Comparison of ENCODE assay signal across 10 mouse cellular contexts in the genomic region with DNA sequence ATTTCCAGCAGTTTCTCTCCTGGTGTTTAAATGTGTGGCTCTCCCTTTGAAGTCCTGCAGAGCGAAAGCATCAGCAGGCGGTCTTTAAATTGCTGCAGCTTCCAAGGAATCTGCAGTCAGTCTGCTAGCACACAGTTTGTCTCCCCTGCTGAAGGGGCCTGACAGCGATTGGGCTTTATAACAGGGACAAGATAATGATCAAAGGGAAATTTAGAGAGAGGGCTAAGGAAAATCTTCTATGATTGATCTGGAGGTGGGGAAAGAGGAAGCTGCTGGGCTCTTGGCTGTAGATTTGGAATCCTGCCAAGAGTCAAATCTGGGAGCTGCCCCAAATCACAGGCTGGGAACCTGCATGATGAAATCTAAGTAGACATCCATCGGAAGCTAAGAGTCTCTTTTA.
DNase-seq lines count a peak whose midpoint lies in the region; ATAC-seq and TF ChIP-seq lines count a peak whose summit lies in the region.
"Had no signal": no experiment of that assay in that cellular context is flagged by ENCODE, and none has a peak within 500 bp of the region (broad histone marks: within the 10 kb centered on the region; RNA-seq: fewer than 3 reads in every experiment).

No protein-coding gene starts in this region.

- no peak overlapping the region for H3K4me2 ChIP-seq in liver, embryonic 11.5 days
- H3K4me2 ChIP-seq in midbrain, postnatal 0 days (ENCODE audit: low read depth, low read length, poor library complexity, severe bottlenecking): no peak overlapping the region
- H3K4me2 ChIP-seq: limb, embryonic 12.5 days had no signal

- H3K9ac ChIP-seq in liver, adult 2 months (ENCODE audit: low read depth, low read length): no peak overlapping the region
- no peak overlapping the region for H3K9ac ChIP-seq in liver, embryonic 11.5 days (ENCODE audit: low read depth, low read length)
- H3K9ac ChIP-seq in midbrain, postnatal 0 days (replicated peaks; ENCODE audit: low read length, poor library complexity, severe bottlenecking): no peak overlapping the region
- H3K9ac ChIP-seq: limb, embryonic 12.5 days had no signal

- intact Hi-C loops in left cerebral cortex, postnatal 25 days (cut with DNase I): no loop called here

- TF ChIP-seq POLR2A in liver, adult 2 months (IDR thresholded peaks at IDR 0.05; ENCODE audit: extremely low read depth, insufficient read depth, low read length): no peak

- no peak overlapping the region for H3K4me3 ChIP-seq in liver, adult 2 months (ENCODE audit: insufficient read depth, low read depth, low read length)
- no peak overlapping the region for H3K4me3 ChIP-seq in liver, embryonic 11.5 days (ENCODE audit: low read depth, low read length)
- H3K4me3 ChIP-seq in midbrain, postnatal 0 days (ENCODE audit: low read depth, low read length): no peak overlapping the region
- H3K4me3 ChIP-seq: heart, embryonic 10.5 days; limb, embryonic 12.5 days had no signal

- 49% methylated on average over 4 of the region's 4 CpGs for WGBS in liver, adult 2 months
- 31% methylated on average over 4 of the region's 4 CpGs for WGBS in liver, embryonic 11.5 days
- WGBS in midbrain, postnatal 0 days: 9% methylated on average over 4 of the region's 4 CpGs

- no peaks in the 10 kb centered on the region for H3K27me3 ChIP-seq in liver, adult 2 months (ENCODE audit: control insufficient read depth, insufficient read depth, low read length)
- H3K27me3 ChIP-seq in liver, embryonic 11.5 days (replicated peaks; ENCODE audit: control insufficient read depth, insufficient read depth, low read length): no peaks in the 10 kb centered on the region
- H3K27me3 ChIP-seq in midbrain, postnatal 0 days (ENCODE audit: insufficient read depth, low read length): no peaks in the 10 kb centered on the region
- H3K27me3 ChIP-seq: limb, embryonic 12.5 days had no signal

- no peak overlapping the region for H3K27ac ChIP-seq in liver, adult 2 months (replicated peaks; ENCODE audit: insufficient read depth, low read depth, low read length)
- no peak overlapping the region for H3K27ac ChIP-seq in liver, embryonic 11.5 days (ENCODE audit: low read depth, low read length)
- H3K27ac ChIP-seq in midbrain, postnatal 0 days (ENCODE audit: low read depth, low read length): no peak overlapping the region
- H3K27ac ChIP-seq: heart, embryonic 10.5 days; limb, embryonic 12.5 days had no signal

- H3K9me3 ChIP-seq in liver, embryonic 11.5 days (ENCODE audit: control insufficient read depth, low read length): no peaks in the 10 kb centered on the region
- no peaks in the 10 kb centered on the region for H3K9me3 ChIP-seq in midbrain, postnatal 0 days (ENCODE audit: low read length)
- H3K9me3 ChIP-seq: heart, embryonic 10.5 days; limb, embryonic 12.5 days had no signal

- DNase-seq in adrenal gland, adult (ENCODE audit: inconsistent age in 2 of 2, low spot score in 1 of 2): peak; percentile 19 to 73
- DNase-seq in adrenal gland, postnatal 4 days (ENCODE audit: low spot score in 2 of 2): no peak
- DNase-seq in liver, adult 2 months (ENCODE audit: extremely low read depth, low read depth, low spot score): peak; percentile 46
- DNase-seq in liver, embryonic 11.5 days (ENCODE audit: low spot score): no peak
- DNase-seq in forelimb bud, embryonic 11.5 days (ENCODE audit: low read depth, low spot score): peak; percentile 17
- DNase-seq in midbrain, postnatal 0 days (ENCODE audit: low spot score): peak; percentile 70
- no peak for DNase-seq in T-cell, adult 2 months (ENCODE audit: low spot score)
- DNase-seq in left cerebral cortex, postnatal 25 days (ENCODE audit: low spot score in 2 of 2): no peak

- no peak for ATAC-seq in liver, embryonic 11.5 days (replicated peaks; ENCODE audit: low FRiP score)
- ATAC-seq in midbrain, postnatal 0 days (ENCODE audit: low FRiP score): peak; percentile 41; the same call in 1 of the 2 replicates

- no peak for TF ChIP-seq CTCF in liver, adult 2 months (IDR thresholded peaks at IDR 0.05; ENCODE audit: low read depth, low read length)
- no peak for TF ChIP-seq CTCF in midbrain, postnatal 0 days (IDR thresholded peaks at IDR 0.05)

- no peaks in the 10 kb centered on the region for H3K36me3 ChIP-seq in liver, adult 2 months (ENCODE audit: control insufficient read depth, insufficient read depth, low read length)
- H3K36me3 ChIP-seq in liver, embryonic 11.5 days (ENCODE audit: control insufficient read depth, insufficient read depth, low read length): no peaks in the 10 kb centered on the region
- H3K36me3 ChIP-seq in midbrain, postnatal 0 days (ENCODE audit: insufficient read depth, low read length): no peaks in the 10 kb centered on the region
- H3K36me3 ChIP-seq: heart, embryonic 10.5 days; limb, embryonic 12.5 days had no signal

- no peaks in the 10 kb centered on the region for H3K4me1 ChIP-seq in liver, adult 2 months (ENCODE audit: control insufficient read depth, insufficient read depth, low read length)
- H3K4me1 ChIP-seq in liver, embryonic 11.5 days (replicated peaks; ENCODE audit: control insufficient read depth, insufficient read depth, low read length): no peaks in the 10 kb centered on the region
- peaks cover 4% of the 10 kb centered on the region; the same call in 1 of the 2 replicates for H3K4me1 ChIP-seq in midbrain, postnatal 0 days (ENCODE audit: insufficient read depth, low read length)

- H3K79me2 ChIP-seq in liver, adult 2 months (ENCODE audit: control insufficient read depth, insufficient read depth, low read length): no peaks in the 10 kb centered on the region

Comparison
In these comparisons a context has a peak if more than half of its experiments do, and no peak if none do; other contexts are left out.
1. DNase-seq: peak in adrenal gland, adult (2 of 2), liver, adult 2 months (single experiment), forelimb bud, embryonic 11.5 days (single experiment) and midbrain, postnatal 0 days (single experiment); none in adrenal gland, postnatal 4 days (0 of 2), liver, embryonic 11.5 days (single experiment), T-cell, adult 2 months (single experiment) and left cerebral cortex, postnatal 25 days (0 of 2).